Mouse (Mus musculus) heart, embryonic 11.5 days (tissue): Measurements from ENCODE around the gene Fus. TPM values are rescaled to one million over a fixed set of nuclear protein-coding genes. Genes with fewer than 3 reads are reported as not detected.

Source experiments
- ATAC-seq: fragments of 200-750 bp; cut with Nextera tagmentation; replicated peaks from 2 replicates; pipeline ENCODE4 v1.8.0; 2017; ENCODE audit warnings: moderate library complexity; ENCODE audit not compliant: insufficient number of reproducible peaks, low FRiP score, low TSS enrichment
- H3K27ac ChIP-seq: fragments of 300-500 bp; sonication (generic); 2 replicates; pipeline ENCODE4 v1.5.1; 2014; ENCODE audit warnings: mild to moderate bottlenecking, low read depth, low read length
- H3K27me3 ChIP-seq: fragments of 300-500 bp; sonication (generic); 2 replicates; pipeline ENCODE4 v1.6.1; 2014; ENCODE audit warnings: mild to moderate bottlenecking, low read length, mixed read lengths; ENCODE audit not compliant: control insufficient read depth, insufficient read depth
- H3K36me3 ChIP-seq: fragments of 300-500 bp; sonication (generic); 2 replicates; pipeline ENCODE4 v1.6.1; 2014; ENCODE audit warnings: mild to moderate bottlenecking, low read length, moderate library complexity, mixed read lengths; ENCODE audit not compliant: control insufficient read depth, insufficient read depth
- H3K4me1 ChIP-seq: fragments of 300-500 bp; sonication (generic); 2 replicates; pipeline ENCODE4 v1.6.1; 2014; ENCODE audit warnings: low read length; ENCODE audit not compliant: control insufficient read depth, insufficient read depth
- H3K4me2 ChIP-seq: fragments of 300-500 bp; sonication (generic); 2 replicates; pipeline ENCODE4 v1.6.1; 2014; ENCODE audit warnings: mild to moderate bottlenecking, moderate library complexity
- H3K4me3 ChIP-seq: fragments of 300-500 bp; sonication (generic); 2 replicates; pipeline ENCODE4 v1.5.1; 2014; ENCODE audit warnings: low read depth, low read length
- H3K9ac ChIP-seq: fragments of 300-500 bp; sonication (generic); 2 replicates; pipeline ENCODE4 v1.6.1; 2014; ENCODE audit warnings: mild to moderate bottlenecking, low read depth, low read length, moderate library complexity
- H3K9me3 ChIP-seq: fragments of 300-500 bp; sonication (generic); replicated peaks from 2 replicates; pipeline ENCODE4 v1.6.1; 2016; ENCODE audit warnings: low read length; ENCODE audit not compliant: control insufficient read depth
- WGBS: fragments of 180-500 bp; shearing (Covaris S2); extraction: QIAGEN DNeasy Blood & Tissue Kit; methylation state at CpG from one replicate; pipeline ENCODE4 v1.1.7; 2014; ENCODE audit not compliant: insufficient replicate concordance; 5-methylcytosine and 5-hydroxymethylcytosine counted together
- polyA plus RNA-seq: library from polyadenylated mRNA; unstranded; fragments of >200 nt; fragmentation: Nextera tagmentation; extraction: Ambion mirVana; gene quantifications from 2 replicates; pipeline ENCODE4 v1.2.1, GENCODE M21; 2014

Fus gene
- polyA plus RNA-seq, 1 experiment from 2014 or later, result 40.3 TPM

DNA sequence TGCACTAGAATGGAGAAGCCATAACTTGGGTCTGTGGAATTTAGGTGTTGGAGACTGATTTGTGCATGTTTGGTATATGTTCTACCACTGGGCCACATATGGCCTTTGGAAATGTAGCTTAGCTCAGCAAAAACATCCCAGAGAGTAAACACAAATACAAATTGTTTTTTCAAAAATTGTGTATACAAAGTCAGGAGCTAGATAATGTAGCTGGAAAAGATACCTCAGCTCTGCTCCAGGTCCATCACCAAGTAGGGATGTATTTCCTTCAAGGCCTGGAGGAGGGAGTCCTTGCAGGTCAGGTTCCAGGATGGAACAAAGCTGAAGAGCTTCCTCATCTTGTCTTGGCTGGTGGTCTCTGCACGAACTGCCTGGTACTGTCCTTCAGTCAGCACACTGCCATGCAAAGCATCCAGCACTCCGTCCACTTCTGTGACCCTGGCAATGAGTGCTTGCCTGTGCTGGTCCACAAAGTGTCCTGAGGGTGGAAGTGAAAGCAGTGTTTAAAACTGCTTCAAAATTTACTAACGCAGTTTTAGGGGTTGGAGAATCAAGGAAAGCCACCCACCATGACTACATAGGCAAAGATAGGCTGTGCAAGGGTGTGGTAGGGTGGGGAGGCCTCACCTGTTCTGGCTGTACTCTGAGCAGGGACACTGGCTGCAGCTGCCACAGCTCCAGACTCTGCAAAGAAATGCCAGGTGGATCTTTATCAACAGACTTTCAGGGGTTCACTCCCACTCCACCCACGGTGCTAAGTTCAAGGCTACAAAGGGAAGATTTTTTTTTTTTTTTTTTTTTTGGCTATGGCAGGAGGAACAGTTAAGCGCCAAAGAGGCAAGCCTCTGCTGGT lies 25.5 kb downstream of the Fus start:
- ATAC-seq, result no peak
- WGBS, result 29% methylated on average over 5 of the region's 5 CpGs
- H3K27ac ChIP-seq, result no peak overlapping the region
- H3K4me2 ChIP-seq, result peak overlapping the region; percentile 64
- H3K9ac ChIP-seq, result peak overlapping the region; percentile 59
- H3K4me3 ChIP-seq, result peak overlapping the region; percentile 43
- no peaks in the 10 kb centered on the region for H3K27me3 ChIP-seq
- H3K36me3 ChIP-seq, result peaks cover 4% of the 10 kb centered on the region
- 0 out of 2 replicates have a peak, but pooled peaks cover 9% of the 10 kb centered on the region for H3K4me1 ChIP-seq
- H3K9me3 ChIP-seq, result no peaks in the 10 kb centered on the region

DNA sequence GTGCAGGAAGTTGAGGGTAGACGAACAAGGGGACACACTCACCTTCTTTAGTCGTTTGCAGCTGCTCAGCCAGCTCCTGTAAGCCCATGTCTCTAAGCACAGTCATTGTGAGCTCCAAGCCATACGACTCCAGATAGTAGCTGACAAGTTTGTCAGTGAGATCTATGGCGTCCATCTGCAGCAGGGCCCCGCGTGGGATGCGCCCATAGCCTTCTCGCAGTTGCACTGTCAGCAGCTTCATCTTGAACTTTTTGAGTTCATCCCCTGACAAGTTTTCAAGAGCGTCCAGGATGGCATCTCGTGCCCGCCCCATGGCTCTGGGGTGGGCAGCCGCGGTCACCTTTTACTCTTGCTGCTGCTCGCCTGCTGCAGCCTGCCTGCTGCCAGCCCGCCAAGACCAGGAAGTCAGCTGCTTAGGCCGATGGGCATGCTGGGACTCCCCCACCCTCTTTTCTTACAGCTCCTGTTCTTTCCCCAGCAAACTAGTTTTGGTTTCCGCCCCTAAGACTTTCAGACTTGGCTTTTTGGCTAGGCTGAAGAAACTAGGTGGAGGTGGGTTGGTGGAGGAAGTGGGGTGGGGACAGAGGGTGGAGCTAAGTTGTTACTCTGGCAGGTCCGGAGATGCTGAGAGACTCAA lies 26.2 kb downstream of the Fus start, which contains the start of gene Pycard:
TSS of gene Pycard (minus strand) at position 527 of the 637 bp plus-strand sequence.
- H3K4me1 ChIP-seq, result 0 out of 2 replicates have a peak, but pooled peaks cover 9% of the 10 kb centered on the region
- peak within 1 kb of the TSS; percentile 64 for H3K4me2 ChIP-seq
- ATAC-seq, result peak; percentile 44; the same call in 1 of the 2 replicates
- H3K36me3 ChIP-seq, result peaks cover 4% of the 10 kb centered on the region; the same call in 1 of the 2 replicates
- H3K27me3 ChIP-seq, result no peaks in the 10 kb centered on the region
- peak within 1 kb of the TSS; percentile 43 for H3K4me3 ChIP-seq
- WGBS, result 11% methylated on average over 18 of the region's 18 CpGs
- H3K9me3 ChIP-seq, result no peaks in the 10 kb centered on the region
- H3K9ac ChIP-seq, result peak within 1 kb of the TSS; percentile 59
- no peak within 1 kb of the TSS for H3K27ac ChIP-seq

- 61% methylated on average over 1 of the region's 1 CpGs for WGBS
- H3K4me2 ChIP-seq, result no peak overlapping the region
- ATAC-seq, result no peak
- H3K4me1 ChIP-seq, result peaks cover 12% of the 10 kb centered on the region
- H3K4me3 ChIP-seq, result no peak overlapping the region
- H3K9me3 ChIP-seq, result no peaks in the 10 kb centered on the region
- H3K27ac ChIP-seq, result no peak overlapping the region
- H3K27me3 ChIP-seq, result 0 out of 2 replicates have a peak, but pooled peaks cover 3% of the 10 kb centered on the region
- no peak overlapping the region for H3K9ac ChIP-seq
- H3K36me3 ChIP-seq, result no peaks in the 10 kb centered on the region
Measured at GRCm38 (mm10) chr7:127999436-127999835, 32.2 kb downstream of the Fus start.

DNA sequence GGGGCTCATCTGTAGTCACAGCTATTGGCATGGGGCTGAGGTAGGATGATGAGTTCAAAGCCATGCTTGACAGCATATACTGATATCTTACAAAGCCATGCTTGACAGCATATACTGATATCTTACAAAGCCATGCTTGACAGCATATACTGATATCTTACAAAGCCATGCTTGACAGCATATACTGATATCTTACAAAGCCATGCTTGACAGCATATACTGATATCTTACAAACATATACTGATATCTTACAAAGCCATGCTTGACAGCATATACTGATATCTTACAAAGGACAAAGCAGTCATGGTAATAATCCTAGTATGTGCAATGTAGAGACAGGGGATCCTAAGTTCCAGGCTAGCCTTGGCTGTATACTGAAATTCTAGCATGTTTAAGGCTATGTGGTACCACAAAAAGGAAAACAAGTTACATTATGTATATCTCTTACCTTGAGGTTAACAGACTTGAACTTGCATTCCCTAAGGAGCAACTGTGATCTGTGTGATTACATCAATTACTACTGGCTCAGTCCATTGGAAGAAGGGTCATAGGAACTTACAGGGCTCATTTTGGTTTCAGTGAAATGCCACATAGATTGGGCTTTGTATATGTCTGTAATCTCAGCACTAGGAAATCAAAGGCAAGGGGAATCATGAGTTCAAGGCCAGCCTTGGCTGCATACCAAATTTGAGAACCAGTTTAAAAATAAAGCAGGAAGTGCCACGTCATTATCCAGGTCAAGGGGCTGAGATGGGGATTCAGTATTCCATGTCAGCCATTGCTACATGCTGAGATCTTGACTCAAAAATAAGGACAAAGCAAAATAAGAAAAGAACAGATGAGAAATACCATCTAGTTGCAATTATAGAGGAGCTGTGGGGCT lies 33.1 kb downstream of the Fus start:
- Histone ChIP-seq H3K9ac (no peak overlapping the region), H3K27ac (no peak overlapping the region), H3K4me3 (no peak overlapping the region), H3K27me3 (peaks cover 10% of the 10 kb centered on the region), H3K4me1 (peaks cover 17% of the 10 kb centered on the region), H3K9me3 (no peaks in the 10 kb centered on the region), H3K4me2 (no peak overlapping the region), H3K36me3 (no peaks in the 10 kb centered on the region)
- ATAC-seq, result no peak
- WGBS, result 56% methylated on average over 1 of the region's 1 CpGs

DNA sequence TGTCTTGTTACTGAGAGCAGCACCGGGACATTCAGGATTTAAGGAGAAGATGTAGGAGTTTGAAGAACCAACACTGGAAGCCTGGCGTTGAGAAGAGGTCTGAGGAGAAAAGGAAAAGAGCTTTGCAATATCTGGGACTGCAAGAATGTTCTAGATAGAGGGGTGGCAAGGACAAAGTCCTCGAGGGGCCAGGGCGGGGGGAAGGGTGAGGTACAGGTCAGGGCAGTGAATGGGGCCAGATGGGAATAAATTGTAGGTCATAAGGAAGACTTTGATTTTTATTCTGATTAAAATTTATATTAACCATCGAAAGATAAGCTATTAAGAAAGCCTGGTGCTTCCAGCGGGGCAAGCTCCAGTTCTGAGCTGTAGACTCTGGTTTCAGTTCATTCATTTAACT lies 35.8 kb downstream of the Fus start:
- Histone ChIP-seq H3K4me2 (no peak overlapping the region), H3K27ac (no peak overlapping the region), H3K9ac (no peak overlapping the region), H3K4me1 (peaks cover 17% of the 10 kb centered on the region), H3K9me3 (no peaks in the 10 kb centered on the region), H3K4me3 (no peak overlapping the region), H3K36me3 (no peaks in the 10 kb centered on the region), H3K27me3 (peaks cover 14% of the 10 kb centered on the region)
- ATAC-seq, result no peak
- WGBS, result 72% methylated on average over 6 of the region's 6 CpGs

GRCm38 (mm10) chr7:128003688-128004087 lies 36.4 kb downstream of the Fus start, which contains the start of gene Trim72:
TSS of gene Trim72 (plus strand) at chr7:128003949.
- Histone ChIP-seq H3K9me3 (no peaks in the 10 kb centered on the region), H3K4me3 (peak within 1 kb of the TSS; percentile 29), H3K27ac (peak within 1 kb of the TSS; percentile 4; the same call in 1 of the 2 replicates), H3K36me3 (no peaks in the 10 kb centered on the region), H3K27me3 (peaks cover 14% of the 10 kb centered on the region), H3K4me2 (peak within 1 kb of the TSS; percentile 58), H3K9ac (peak within 1 kb of the TSS; percentile 54), H3K4me1 (peaks cover 17% of the 10 kb centered on the region)
- no peak for ATAC-seq
- 54% methylated on average over 2 of the region's 2 CpGs for WGBS

GRCm38 (mm10) chr7:128004150-128004486 lies 36.9 kb downstream of the Fus start:
- ATAC-seq, result 0 out of 2 replicates have a peak, but pooled peaks have one; percentile 50
- no peak overlapping the region for H3K9ac ChIP-seq
- H3K27ac ChIP-seq, result peak overlapping the region; percentile 4; the same call in 1 of the 2 replicates
- H3K4me2 ChIP-seq, result peak overlapping the region; percentile 58
- H3K27me3 ChIP-seq, result peaks cover 14% of the 10 kb centered on the region
- 38% methylated on average over 5 of the region's 5 CpGs for WGBS
- no peaks in the 10 kb centered on the region for H3K36me3 ChIP-seq
- H3K4me1 ChIP-seq, result peaks cover 17% of the 10 kb centered on the region
- H3K4me3 ChIP-seq, result no peak overlapping the region
- no peaks in the 10 kb centered on the region for H3K9me3 ChIP-seq
